In the genomic region with DNA sequence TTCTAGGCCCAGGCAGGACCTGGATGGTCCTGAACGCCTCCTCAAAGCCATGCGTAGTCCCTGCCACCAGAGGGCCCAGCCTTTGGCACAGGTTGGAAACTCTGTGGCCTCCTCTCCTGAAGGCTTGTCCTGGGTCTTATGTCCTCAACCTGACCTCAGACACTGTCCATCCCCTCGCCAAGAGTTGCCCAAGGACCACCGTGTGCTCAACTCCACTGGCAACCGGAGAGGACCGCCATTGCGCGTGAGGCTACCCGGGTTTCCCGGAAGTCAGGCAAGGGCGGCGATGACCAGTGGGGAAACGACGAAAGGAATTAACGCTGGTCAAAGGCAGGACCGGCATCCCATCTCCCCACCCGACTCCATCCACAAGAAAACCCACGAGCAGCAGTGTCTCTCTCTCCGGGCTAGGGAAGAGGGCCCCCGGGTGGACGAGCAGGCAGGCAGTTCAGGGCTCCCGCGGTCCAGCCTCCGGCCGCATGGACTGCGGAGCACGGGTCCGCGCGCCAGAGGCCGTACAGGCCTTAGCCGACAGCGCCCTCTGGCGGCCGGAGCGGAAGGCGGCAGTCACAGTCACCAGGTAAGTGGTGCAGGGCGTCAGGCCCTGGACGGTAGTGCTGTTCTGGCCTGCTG, we compare ENCODE assay signal across 1 mouse cellular context.
A peak's percentile ranks its signal among the peaks of the same experiment; 100 is the strongest.
TF ChIP-seq lines count a peak whose summit lies in the region.

No protein-coding gene starts in this region.

TF ChIP-seq in MEL, 35 proteins besides CTCF, POLR2A, EP300 and RAD21 (continued from another document):
- no peak for TF ChIP-seq BHLHE40 (IDR thresholded peaks at IDR 0.05; ENCODE audit: borderline replicate concordance, low read depth, low read length)
- no peak for TF ChIP-seq RCOR1 (IDR thresholded peaks at IDR 0.05; ENCODE audit: low read depth, low read length)
- peak; percentile 54; the same call in 1 of the 2 replicates for TF ChIP-seq SIN3A (IDR thresholded peaks at IDR 0.05; ENCODE audit: low read length)
- TF ChIP-seq CHD2 (IDR thresholded peaks at IDR 0.05; ENCODE audit: low read length), result no peak
- peak; percentile 69 for TF ChIP-seq NELFE (IDR thresholded peaks at IDR 0.05; ENCODE audit: low read depth, low read length)
- TF ChIP-seq USF2 (IDR thresholded peaks at IDR 0.05; ENCODE audit: borderline replicate concordance in 1 of 2, insufficient read depth in 1 of 2, low read depth in 1 of 2, low read length in 2 of 2), result no peak
